In genomic region chr4:117913421-117913820, GRCm38 (mm10) we compare ENCODE assay signal across 1 mouse cellular context.
TF ChIP-seq lines count a peak whose summit lies in the region.

No protein-coding gene starts in this region.

TF ChIP-seq in CH12.LX, 34 proteins besides CTCF, POLR2A, EP300 and RAD21 (continued from another document):
- TF ChIP-seq E2F4 (IDR thresholded peaks at IDR 0.05; ENCODE audit: insufficient replicate concordance, low read depth, low read length) (no peak), MAX (IDR thresholded peaks at IDR 0.05; ENCODE audit: low read length) (no peak), MEF2A (IDR thresholded peaks at IDR 0.05; ENCODE audit: borderline replicate concordance, low read depth, low read length) (no peak), ETS1 (conservative IDR thresholded peaks at IDR 0.05; ENCODE audit: low read depth, low read length) (no peak), ZNF384 (IDR thresholded peaks at IDR 0.05; ENCODE audit: low read depth, low read length) (no peak), RCOR1 (conservative IDR thresholded peaks at IDR 0.05; ENCODE audit: low read depth, low read length) (no peak), ZMIZ1 (IDR thresholded peaks at IDR 0.05; ENCODE audit: low read depth, low read length) (no peak), ELF1 (IDR thresholded peaks at IDR 0.05; ENCODE audit: low read depth, low read length) (no peak), CHD2 (IDR thresholded peaks at IDR 0.05; ENCODE audit: low read length) (no peak), KAT2A (IDR thresholded peaks at IDR 0.05; ENCODE audit: insufficient replicate concordance, low read length) (no peak), TBP (conservative IDR thresholded peaks at IDR 0.05; ENCODE audit: low read depth, low read length) (no peak)
